Mouse (Mus musculus) telencephalon, adult 2 months (tissue): ENCODE results near the gene Zcchc4.
"Not testable (repeated sequence)": the region's sequence is repeated elsewhere in the genome, so short reads cannot be mapped to it uniquely, and the experiment has no call there.

ENCODE experiments used
- DNase-seq: peaks from one replicate; pipeline ENCODE4 v3.0.0-alpha.2; 2011; ENCODE audit warnings: low read depth, low spot score

Zcchc4 gene

DNA sequence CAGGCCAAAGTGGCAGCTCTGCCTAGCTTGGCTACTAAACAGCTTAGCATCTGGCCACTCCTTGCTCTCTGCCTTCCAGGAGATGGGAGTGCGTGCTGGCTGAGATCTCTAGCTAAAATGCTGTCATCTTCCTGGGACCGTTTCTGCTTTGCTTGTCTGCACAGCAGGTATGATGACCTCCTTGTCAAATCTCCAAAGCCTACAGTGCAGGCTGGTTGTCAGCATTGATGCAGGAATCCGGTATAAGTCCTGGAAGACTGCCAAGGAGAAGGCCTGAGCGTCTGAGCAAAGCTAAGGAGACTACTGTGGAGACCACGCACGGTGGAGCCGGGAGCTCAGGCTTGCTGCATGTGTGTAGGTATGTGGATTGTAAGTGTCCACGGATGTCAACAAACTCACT is at the start of gene Zcchc4:
Gene Zcchc4 (plus strand): TSS at position 173 of the 400 bp plus-strand sequence.
- DNase-seq = no peak

DNA sequence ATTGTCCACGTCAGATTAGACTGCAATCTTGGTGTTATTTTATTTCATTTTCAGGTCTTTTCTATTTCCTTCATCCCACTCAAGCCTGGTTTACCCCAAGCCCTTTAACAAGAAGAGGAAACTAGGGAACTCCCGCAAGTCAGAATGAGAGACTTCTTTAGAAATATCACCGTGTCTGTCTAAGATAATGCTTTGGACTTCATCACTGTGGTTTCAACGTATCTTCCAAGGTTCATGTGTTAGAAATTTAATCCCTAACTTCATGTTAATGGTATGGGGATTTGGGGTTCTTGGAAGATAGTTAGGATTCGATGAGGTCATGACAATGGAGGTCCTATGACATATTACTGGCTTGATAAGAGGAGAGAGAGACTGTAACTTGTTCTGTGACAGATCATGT is 47.5 kb upstream of the Zcchc4 start:
- DNase-seq = no peak

DNA sequence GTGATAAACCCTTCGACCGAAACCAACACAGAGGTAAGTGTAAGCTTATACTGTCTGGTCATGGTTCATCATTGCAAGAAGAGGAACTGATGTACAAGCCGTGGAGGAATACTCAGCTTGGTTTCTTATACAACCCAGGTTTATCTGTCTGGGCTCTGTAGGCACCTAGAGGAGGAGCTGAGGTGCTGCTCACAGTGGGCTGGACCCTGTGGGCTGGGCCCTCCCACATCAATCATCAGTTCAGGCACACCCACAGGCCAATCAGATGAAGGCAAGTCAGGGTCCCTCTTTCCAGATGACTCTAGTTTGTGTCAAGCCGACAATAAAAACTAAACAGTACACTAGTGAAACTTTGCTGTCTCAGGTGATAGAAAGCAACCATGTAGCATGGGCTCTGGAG is 42.4 kb upstream of the Zcchc4 start:
- DNase-seq = no peak

DNA sequence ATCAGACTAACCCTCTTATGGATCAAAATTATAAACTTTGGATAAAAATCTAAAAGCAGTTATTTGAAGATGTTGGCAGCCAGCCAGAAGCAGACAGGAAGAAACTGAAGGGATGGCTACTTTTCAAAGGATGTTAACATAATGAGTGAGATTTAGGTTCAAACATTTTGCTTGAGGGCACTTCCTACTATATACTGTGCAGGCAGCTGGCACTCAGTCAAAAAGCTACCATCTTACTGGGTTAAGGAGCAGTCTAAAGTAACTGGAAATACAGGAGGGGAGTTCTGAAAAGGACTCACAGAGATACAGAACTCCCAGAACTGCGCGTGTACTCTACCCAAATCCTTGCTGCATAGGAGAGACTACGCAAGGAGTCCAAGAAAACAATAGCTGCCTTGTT is 39.2 kb upstream of the Zcchc4 start:
- DNase-seq = no peak

DNA sequence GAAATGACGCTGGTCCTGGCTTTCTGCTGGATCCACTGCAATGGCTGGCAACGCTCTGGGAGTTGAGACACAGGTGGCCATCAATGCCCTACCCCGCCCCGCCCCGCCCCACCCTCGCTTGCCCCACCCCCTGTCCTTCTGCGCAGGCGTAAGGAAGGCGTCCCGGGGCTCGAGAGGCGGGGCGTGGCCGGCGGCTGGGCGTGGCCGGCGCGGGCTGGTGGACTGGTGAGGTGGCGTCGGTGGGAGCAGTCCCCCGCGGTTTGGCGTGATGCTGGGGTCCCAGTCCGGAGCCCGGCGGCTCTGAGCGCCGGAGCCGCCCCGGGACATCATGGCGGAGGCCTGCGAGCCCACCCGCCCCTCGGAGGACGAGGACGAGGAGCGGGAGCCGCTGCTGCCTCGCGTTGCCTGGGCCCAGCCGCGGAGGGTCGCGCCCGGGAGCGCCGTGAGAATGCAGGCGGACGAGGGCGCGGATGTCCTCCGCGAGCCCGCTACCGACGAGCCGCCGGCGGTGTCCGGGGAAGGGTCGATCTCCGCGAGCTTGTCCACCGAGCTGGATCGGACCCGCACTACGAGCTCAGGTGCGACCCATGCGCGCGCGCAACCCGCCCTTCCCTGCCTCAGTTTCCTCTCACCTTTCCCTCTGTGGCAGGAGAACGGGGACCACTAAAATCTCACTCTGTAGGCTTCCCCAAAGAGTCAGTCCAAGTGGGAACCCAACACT is 33.7 kb upstream of the Zcchc4 start, which contains the start of gene Pi4k2b:
Gene Pi4k2b (plus strand): TSS at position 184 of the 721 bp plus-strand sequence.
- DNase-seq = no peak

DNA sequence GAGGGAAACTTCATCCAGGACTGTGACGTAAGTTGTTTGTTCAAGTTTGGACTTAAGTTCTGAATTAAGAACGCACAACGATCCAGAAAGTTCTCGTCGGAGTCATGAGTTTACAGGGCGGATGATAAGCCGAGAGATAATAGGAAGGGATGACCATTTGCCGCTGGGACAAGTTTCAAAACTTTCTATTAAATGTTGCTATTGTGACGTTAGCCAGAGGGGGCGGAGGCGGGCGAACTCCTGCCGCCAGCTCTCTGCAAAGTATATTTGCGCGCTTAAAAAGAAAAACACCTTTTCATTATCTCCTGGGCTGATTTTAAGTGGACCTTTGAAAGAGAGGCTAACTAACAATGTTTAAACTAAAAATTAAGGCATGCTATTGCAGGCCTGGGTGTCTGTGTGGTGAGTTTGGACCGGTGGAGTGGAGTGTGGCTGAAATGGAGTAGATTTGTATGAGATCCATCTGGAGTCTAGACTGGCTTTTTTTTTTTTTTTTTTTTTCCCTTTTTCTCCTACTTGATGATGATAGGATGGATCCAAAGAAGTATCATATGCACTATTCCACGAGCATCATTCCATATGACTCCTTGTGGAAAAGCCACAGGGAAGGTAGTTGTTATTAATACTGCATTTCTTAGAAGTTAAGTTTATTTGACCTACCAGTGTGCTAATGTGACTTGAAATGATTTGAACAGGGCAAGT is 32.9 kb upstream of the Zcchc4 start:
- DNase-seq = no peak

DNA sequence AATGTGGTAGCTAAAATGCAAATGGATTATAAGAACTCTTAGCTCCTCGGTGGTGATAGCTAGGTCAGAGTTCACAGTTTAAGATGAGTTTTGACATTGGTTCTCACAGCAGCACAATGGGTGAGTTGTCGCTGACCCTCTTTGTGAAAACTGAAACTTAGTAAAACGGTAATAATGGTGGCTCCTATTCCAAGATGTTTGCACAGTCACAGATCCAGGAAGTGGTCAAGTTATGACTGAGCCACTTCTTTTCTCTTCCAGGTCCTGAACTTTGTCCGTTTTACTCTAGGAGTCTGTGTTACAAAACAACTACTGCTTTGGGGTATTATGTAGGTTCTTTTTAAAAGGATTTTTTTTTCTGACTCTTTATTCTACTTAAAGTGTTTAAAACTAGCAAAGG is 32.0 kb upstream of the Zcchc4 start:
- no peak for DNase-seq

DNA sequence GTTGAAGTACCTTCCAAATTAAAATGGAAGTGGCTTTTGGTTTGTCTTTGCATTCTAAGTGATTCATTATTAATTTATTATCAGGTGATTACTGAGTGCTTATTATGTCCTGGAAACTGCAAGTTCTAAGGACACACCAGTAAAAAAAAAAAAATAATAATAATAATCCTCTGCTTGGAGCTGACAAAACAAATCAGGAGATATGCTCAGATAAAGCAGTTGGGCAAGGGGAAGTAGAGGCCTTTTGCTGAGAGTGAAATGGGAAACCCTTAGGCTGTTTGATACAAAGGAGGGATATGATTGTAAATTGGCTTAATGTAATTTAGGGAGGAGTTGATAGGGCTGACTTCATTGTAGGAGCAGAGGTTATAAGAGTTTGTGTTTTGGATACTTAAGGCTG is 28.3 kb upstream of the Zcchc4 start:
- DNase-seq = no peak

DNA sequence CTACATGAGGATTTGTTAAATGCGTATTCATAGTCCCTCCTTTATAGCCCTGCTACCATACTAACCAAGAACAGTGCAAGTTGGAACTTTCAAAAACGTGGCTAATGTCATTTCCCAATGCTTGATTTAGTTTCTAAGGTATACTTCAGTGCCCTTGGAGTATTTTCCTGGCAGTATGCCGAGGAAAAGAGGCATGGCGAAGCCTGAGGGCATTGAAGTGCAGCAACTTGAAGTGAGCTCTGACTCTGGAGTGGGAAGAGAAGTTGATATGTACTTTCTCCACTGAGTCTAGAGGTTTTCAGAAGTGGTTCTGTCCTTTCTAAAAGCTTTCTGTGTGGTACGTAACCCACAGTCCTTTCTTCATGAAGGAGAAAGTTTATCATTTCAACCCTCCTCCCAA is 26.5 kb upstream of the Zcchc4 start:
- DNase-seq = no peak

DNA sequence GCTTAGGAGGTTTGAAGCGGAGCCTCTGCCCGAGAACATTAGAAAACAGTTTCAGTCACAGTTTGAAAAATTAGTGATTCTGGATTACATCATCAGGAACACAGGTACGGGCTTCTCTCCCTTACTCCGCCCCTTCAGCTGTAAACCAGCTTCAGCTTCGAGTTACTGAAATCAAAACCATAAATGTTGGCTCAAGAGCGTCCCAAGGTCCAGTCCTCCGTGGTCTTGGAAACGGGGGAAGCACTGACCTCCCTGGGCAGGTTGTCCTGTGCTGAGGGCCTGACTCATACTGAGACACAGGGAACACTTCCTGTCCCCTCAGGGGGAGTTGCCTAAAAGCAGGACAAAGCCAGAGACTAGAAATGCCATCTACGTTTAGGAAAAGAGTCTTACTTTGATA is 22.1 kb upstream of the Zcchc4 start:
- no peak for DNase-seq

DNA sequence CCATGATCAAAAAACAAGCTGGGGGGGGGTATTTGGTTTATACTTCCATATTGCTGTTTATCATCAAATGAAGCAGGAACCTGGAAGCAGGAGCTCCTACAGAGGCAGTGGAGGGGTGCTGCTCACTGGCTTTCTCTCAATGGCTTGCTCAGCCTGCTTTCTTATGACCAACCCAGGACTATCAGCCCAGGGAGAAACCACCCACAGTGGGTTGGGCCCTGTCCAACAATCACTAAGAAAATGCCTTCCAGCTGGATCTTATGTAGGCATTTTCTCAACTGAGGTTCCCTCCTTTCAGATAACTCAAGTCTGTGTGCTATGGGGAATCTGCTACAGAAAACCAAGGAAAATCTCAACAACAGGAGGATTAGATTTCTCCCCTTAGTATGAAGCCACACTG is 21.0 kb upstream of the Zcchc4 start:
- DNase-seq = no peak

DNA sequence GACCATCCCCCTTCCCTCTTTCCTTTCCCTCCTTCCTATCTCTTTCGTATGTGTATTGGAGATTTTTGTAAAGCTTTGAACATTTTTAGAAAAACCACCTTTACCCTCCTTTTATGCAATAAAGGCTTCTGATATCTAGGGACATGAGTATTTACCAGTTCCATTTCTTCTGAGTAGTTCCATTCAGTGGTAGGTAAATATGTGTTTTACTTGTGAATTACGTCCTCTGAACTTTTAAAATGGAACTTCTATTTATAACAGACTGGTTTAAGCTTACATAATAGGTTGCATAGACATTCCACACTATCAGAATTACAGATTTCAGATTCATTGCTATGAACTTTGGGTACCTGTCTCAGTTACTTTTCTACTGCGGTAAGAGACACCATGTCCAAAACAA is 19.9 kb upstream of the Zcchc4 start:
- DNase-seq = no peak

DNA sequence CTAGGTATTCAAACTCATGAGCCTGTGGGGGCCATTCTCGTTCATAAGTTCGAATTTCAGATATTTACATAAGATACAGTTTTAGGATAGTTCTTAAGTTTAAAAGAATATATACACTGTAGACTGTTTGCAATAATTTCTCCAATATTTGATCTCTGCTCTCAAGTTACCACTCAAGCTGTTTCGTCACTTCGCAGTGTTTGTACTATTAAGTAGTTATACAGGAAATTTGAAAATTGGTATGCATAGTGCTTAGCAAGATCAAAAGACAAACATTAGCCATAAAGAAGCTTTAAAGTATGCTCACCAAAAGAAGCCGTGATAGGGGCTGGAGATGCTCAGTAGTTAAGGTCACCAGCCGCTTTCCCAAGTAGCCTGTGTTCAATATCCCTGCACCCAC is 19.2 kb upstream of the Zcchc4 start:
- no peak for DNase-seq

DNA sequence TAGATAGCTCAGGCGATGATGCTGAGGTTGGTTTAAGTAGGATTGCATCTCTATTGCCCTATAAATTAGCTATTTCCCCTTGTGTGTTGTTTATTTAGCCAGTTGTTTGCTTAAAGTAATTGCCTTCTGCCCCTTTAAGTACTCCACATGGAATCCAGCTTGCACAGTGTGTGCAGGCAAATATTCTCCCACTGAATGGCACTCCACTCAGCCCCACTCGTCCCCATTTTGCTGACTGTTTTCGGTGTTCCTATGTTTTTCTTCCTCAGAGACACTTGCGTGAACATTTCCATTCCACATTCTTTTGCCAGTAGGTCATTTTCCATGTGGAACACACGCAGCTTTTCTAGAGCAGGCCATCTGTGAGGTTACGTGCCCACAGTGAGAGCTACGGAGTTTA is 12.6 kb upstream of the Zcchc4 start:
- DNase-seq = no peak

DNA sequence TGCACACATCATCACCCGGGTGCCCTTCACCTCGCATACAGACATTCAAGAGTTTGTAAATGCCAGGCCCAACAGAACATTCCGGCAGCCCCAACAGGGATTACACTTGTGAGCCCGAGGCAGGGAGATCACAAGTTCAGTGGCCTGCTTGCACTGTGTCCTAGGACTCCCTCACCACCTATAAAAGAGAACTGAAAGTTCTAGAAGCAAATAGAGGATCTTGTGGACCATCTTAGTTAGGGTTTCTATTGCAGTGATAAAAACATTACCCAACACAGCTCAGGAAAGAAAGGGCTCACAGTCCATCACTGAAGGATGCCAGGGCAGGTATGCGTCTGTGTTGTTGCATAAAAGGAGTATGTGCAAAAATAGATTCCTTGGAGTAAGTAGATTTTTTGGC is 942 bp upstream of the Zcchc4 start:
- no peak for DNase-seq

DNA sequence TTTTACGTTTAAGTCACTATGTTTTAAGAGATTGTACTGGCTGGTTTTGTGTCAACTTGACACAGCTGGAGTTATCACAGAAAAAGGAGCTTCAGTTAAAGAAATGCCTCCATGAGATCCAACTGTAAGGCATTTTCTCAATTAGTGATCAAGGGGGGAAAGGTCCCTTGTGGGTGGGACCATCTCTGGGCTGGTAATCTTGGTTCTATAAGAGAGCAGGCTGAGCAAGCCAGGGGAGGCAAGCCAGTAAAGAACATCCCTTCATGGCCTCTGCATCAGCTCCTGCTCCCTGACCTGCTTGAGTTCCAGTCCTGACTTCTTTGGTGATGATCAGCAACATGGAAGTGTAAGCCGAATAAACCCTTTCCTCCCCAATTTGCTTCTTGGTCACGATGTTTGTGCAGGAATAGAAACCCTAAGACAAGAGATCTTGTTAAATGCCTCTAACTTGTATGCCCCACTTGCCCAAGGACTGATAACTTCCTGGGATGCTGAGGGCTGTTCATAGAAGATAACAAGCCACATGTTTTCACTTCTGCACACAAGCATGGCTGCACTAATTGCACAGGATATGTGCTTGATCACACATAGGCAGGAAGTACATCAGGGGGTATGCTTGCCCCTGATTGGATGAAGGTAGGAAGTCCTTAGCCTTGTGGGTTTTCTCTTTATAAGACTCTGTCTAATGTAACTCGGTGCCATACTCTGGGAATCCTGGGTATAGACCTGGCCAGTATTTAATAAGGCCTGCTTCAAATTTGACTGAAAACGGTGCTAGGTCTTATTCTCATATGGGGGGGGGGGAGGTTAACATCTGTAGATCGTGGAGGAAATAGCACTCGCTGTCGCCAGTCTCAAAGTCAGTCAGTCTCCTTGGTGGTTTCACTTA is 1.5 kb downstream of the Zcchc4 start:
- DNase-seq = not testable (repeated sequence)

DNA sequence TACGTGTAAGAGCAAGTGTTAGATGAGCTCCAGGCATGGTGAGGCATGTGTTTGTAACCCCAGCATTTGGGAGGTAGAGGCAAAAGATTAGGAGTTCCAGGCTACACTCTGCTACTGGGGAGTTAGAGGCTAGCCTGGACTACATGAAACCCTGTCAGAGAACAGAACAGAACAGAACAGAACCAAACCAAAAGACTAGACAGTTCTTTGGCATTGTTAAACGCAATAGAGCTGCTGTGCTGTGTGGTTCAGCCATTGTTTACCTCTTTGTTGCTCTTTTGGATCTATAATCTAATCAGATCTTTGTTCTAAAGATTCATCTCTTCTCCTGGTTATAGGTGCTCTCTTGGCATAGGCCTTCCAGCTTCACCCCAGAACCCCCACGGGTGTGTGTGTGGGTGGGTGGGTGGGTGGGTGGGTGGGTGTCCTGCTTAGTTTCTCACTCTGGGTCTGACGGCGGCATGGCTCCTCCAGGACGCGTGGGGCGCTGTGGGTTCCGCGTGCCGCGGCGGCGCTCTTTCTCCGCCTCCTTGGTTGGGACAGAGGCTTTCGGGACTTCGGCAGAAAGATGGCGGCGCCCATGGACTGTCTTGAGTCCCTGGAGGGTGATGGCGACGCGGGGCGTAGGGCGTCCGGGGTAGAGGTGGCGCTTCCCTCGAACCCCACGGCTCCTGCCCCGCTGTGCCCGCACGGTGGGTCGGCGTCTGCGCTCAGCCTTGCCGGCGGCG is 7.5 kb downstream of the Zcchc4 start:
- DNase-seq = peak; percentile 89

DNA sequence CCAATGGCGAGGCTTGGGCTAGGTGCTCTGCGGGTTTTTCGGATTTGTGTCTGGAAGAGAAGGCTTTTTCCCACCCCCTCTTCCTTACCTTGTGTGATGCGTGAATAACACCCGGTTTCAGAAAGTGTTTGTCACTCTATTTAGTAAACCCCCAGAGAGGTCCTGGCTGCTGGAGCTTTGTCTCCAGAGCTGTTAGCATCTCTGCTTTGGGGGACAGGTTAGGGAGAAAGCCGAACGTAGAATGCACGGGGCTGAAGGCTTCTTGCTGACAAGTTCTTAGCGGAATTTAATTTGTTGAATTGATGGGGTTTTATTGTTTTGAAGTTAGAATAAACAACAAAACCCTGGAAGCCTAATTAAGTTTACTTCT is 8.0 kb downstream of the Zcchc4 start:
- DNase-seq = no peak

DNA sequence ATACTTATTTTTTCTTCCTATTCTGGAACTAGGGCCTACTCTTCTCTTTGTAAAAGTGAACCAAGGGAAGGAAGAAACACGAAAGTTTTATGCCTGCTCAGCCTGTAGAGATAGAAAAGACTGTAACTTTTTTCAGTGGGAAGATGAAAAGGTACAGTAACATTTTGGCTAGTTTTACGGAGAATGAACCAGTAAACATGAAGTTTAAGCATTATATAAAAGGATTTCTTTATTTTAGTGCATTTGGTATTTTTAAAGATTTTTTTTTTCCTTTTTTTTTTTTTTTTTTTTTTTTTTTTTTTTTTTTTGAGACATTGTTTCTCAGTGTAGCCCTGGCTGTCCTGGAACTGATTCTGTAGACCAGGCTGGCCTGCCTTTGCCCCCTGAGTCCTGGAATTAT is 8.7 kb downstream of the Zcchc4 start:
- no peak for DNase-seq

DNA sequence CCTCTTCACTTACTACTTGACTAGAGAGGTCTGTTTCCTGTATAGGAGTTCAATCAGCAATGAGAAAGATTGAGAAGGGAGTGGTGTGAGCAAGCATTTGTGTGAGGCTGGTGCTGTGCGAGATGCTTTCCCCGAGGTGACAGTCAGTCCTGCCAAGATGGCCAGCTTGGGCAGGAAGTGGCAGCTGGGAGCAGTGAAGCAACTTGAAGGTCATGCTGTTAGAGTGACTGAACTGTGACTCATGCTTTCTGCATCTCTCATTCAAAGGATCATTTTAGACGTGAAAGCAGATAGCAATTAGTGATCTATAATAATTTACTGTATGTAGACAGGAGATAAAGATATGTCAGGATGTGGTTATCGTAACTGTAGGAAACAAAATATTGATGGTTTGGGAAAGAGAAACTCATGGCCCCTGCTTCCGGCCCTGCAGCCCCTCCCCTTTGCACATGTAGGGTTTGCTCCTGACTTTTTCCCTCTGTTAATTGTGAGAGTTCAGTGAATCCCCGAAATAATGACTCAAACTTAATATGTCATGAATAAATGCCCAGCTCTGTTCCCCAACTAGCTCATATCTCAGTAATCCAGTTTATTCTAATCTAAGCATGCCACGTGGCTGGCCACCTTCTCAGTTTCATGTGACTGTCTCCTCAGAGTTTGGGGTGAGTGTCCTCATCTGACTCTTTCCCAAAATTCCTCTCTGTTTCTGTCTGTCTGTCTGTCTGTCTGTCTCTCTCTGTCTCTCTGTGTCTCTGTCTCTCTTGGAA is 11.5 kb downstream of the Zcchc4 start:
- DNase-seq = no peak

DNA sequence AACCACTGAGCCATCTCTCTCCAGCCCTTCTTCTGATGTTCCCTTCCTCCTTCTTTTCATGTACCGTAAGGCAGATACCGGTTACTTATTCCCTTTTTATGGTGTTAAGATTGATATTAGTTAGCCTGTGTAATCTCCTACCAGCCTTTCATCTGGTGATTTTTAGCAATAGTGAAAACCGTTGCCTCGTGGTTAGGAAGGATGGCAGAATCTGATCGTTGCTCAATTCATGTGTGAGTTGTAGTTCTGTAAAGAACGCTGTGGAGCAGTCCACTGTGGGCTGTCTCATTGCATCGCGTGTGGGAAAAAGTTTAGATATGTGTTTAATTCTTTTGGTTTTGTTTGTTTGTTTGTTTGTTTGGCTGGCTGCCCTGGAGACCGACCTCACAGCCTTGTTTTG is 18.0 kb downstream of the Zcchc4 start:
- DNase-seq = no peak
